Mouse (Mus musculus) C2C12 (cell line): ENCODE measurements around the gene Tap2. TPM values are rescaled to one million over a fixed set of nuclear protein-coding genes. Genes with fewer than 3 reads are reported as not detected.

Experiments
- H3K27me3 ChIP-seq: one replicate; pipeline ENCODE4 v1.6.1; 2011; ENCODE audit not compliant: control insufficient read depth, insufficient read depth, insufficient read length
- H3K36me3 ChIP-seq: one replicate; pipeline ENCODE4 v1.6.1; 2011; ENCODE audit not compliant: control insufficient read depth, insufficient read depth
- H3K4me3 ChIP-seq: one replicate; pipeline ENCODE4 v1.5.1; 2011; ENCODE audit warnings: mild to moderate bottlenecking, control low read depth; ENCODE audit not compliant: poor library complexity, insufficient read depth, severe bottlenecking
- H3K79me2 ChIP-seq: one replicate; pipeline ENCODE4 v1.6.1; 2011; ENCODE audit not compliant: control insufficient read depth, insufficient read depth
- H3K79me3 ChIP-seq: one replicate; pipeline ENCODE4 v1.6.1; 2011; ENCODE audit warnings: low read depth, control low read depth
- H3ac ChIP-seq: one replicate; pipeline ENCODE3; 2011; ENCODE audit warnings: low read depth; ENCODE audit not compliant: control insufficient read depth, insufficient read length
- CEBPB ChIP-seq: IDR thresholded peaks from one replicate; pipeline ENCODE4 v1.6.1; 2011; ENCODE audit warnings: low read depth, mild to moderate bottlenecking, control low read depth, moderate library complexity
- CTCF ChIP-seq: IDR thresholded peaks from one replicate; pipeline ENCODE4 v1.5.1; 2011; ENCODE audit not compliant: control insufficient read depth, insufficient read depth, insufficient read length
- FOSL1 ChIP-seq: IDR thresholded peaks from one replicate; pipeline ENCODE4 v1.8.0; 2011; ENCODE audit warnings: mild to moderate bottlenecking, low read length; ENCODE audit not compliant: poor library complexity, insufficient read depth, severe bottlenecking
- MAX ChIP-seq: IDR thresholded peaks from one replicate; pipeline ENCODE4 v1.6.1; 2011; ENCODE audit warnings: mild to moderate bottlenecking, control low read depth
- MYOD1 ChIP-seq: IDR thresholded peaks from one replicate; pipeline ENCODE4 v1.6.1; 2011; ENCODE audit warnings: low read depth; ENCODE audit not compliant: control insufficient read depth, insufficient read length
- MYOG ChIP-seq: IDR thresholded peaks from one replicate; pipeline ENCODE4 v1.6.1; 2011; ENCODE audit not compliant: control insufficient read depth, insufficient read length; ENCODE audit errors: extremely low read depth
- USF1 ChIP-seq: IDR thresholded peaks from one replicate; pipeline ENCODE4 v1.6.1; 2011; ENCODE audit warnings: low read depth, mild to moderate bottlenecking, control low read depth, moderate library complexity
- polyA plus RNA-seq: library from polyadenylated mRNA; unstranded; fragments of >200 nt; fragmentation: generic; extraction: Trizol; gene quantifications from one replicate; pipeline ENCODE4 v1.2.1, GENCODE M21; 2012; ENCODE audit warnings: missing spikeins

Tap2 gene
- polyA plus RNA-seq, 1 experiment: 0.47 TPM

- Histone ChIP-seq H3K36me3 (no peaks in the 10 kb centered on the region), H3ac (no peak overlapping the region), H3K79me2 (no peaks in the 10 kb centered on the region), H3K79me3 (no peaks in the 10 kb centered on the region), H3K27me3 (peaks cover 10% of the 10 kb centered on the region), H3K4me3 (no peak overlapping the region)
- TF ChIP-seq CEBPB (no peak), CTCF (no peak), MYOD1 (no peak), FOSL1 (no peak), USF1 (no peak), MAX (no peak), MYOG (no peak)
Measured at GRCm38 (mm10) chr17:34205746-34206176, 2.4 kb downstream of the Tap2 start.

DNA sequence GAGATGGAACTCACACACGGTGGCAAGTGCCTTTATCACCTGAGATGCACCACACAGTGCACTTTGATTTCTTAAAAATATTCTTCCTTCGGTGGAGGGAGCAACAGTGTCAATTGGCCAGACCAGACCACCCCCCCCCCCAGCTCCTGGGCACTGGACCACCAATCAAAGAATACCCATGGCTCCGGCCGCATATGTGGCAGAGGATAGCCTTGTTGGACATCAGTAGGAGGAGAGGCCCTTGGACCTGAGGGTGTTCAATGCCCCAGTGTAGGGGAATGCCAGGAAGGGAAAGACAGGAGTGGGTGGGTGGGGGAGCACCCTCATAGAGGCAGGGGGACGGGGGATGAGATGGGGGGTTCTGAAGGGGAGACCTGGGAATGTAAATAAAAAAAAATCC, 3.4 kb downstream of the Tap2 start:
- no peak for TF ChIP-seq FOSL1
- TF ChIP-seq USF1: no peak
- no peak for TF ChIP-seq MYOG
- no peak for TF ChIP-seq CEBPB
- no peak for TF ChIP-seq CTCF
- no peak for TF ChIP-seq MYOD1
- no peak for TF ChIP-seq MAX
- H3K79me3 ChIP-seq: no peaks in the 10 kb centered on the region
- H3K4me3 ChIP-seq: no peak overlapping the region
- peaks cover 10% of the 10 kb centered on the region for H3K27me3 ChIP-seq
- H3K36me3 ChIP-seq: no peaks in the 10 kb centered on the region
- H3K79me2 ChIP-seq: no peaks in the 10 kb centered on the region
- no peak overlapping the region for H3ac ChIP-seq

DNA sequence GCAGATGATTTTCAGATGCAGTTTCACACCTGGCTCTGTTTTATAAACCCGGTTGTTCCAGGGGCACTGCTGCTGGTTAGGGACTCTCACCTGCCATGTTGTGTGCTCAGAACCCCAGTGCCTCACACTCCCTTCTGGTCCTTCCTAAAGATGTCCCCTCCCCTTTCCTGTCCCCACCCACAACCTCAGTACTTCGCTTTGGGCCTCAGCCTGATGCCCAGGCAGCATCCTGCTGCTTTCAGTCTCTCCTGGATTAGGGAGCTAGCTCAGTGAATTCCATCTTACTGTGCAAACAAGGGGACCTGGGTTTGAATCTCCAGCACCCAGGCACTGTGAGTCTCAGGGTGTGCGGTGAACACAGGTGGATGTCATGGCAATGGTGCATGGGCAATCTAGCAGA, 4.1 kb downstream of the Tap2 start:
- peaks cover 10% of the 10 kb centered on the region for H3K27me3 ChIP-seq
- no peaks in the 10 kb centered on the region for H3K79me2 ChIP-seq
- no peak overlapping the region for H3ac ChIP-seq
- H3K36me3 ChIP-seq: no peaks in the 10 kb centered on the region
- H3K79me3 ChIP-seq: no peaks in the 10 kb centered on the region
- no peak overlapping the region for H3K4me3 ChIP-seq
- TF ChIP-seq USF1: no peak
- no peak for TF ChIP-seq MYOG
- no peak for TF ChIP-seq MYOD1
- no peak for TF ChIP-seq CEBPB
- TF ChIP-seq MAX: no peak
- no peak for TF ChIP-seq FOSL1
- no peak for TF ChIP-seq CTCF

- H3ac ChIP-seq: no peak overlapping the region
- TF ChIP-seq FOSL1: no peak
- no peak for TF ChIP-seq MAX
- TF ChIP-seq USF1: no peak
- no peak for TF ChIP-seq CTCF
- H3K79me3 ChIP-seq: no peaks in the 10 kb centered on the region
- no peak overlapping the region for H3K4me3 ChIP-seq
- no peaks in the 10 kb centered on the region for H3K79me2 ChIP-seq
- peaks cover 10% of the 10 kb centered on the region for H3K27me3 ChIP-seq
- H3K36me3 ChIP-seq: no peaks in the 10 kb centered on the region
Measured at GRCm38 (mm10) chr17:34207866-34208265, 4.5 kb downstream of the Tap2 start.

- H3K27me3 ChIP-seq: peaks cover 11% of the 10 kb centered on the region
- TF ChIP-seq USF1 (no peak), FOSL1 (no peak), MYOD1 (no peak), CTCF (no peak), MAX (no peak), MYOG (no peak), CEBPB (no peak)
- no peaks in the 10 kb centered on the region for H3K79me3 ChIP-seq
- H3K79me2 ChIP-seq: no peaks in the 10 kb centered on the region
- H3K36me3 ChIP-seq: no peaks in the 10 kb centered on the region
- H3ac ChIP-seq: no peak overlapping the region
- no peak overlapping the region for H3K4me3 ChIP-seq
Measured at GRCm38 (mm10) chr17:34208421-34208820, 5.1 kb downstream of the Tap2 start.

- no peaks in the 10 kb centered on the region for H3K79me3 ChIP-seq
- H3K79me2 ChIP-seq: no peaks in the 10 kb centered on the region
- H3K27me3 ChIP-seq: peaks cover 23% of the 10 kb centered on the region
- no peaks in the 10 kb centered on the region for H3K36me3 ChIP-seq
- H3ac ChIP-seq: no peak overlapping the region
- no peak overlapping the region for H3K4me3 ChIP-seq
- TF ChIP-seq MYOD1: no peak
- no peak for TF ChIP-seq USF1
- TF ChIP-seq MYOG: no peak
- no peak for TF ChIP-seq CEBPB
Measured at GRCm38 (mm10) chr17:34209680-34210079, 6.4 kb downstream of the Tap2 start.
